8 mouse cellular contexts compared by ENCODE assay signal in genomic region chrX:137049060-137049424, GRCm38 (mm10). TPM values are rescaled to one million over a fixed set of nuclear protein-coding genes. Genes with fewer than 3 reads are reported as not detected.
DNase-seq lines count a peak whose midpoint lies in the region; ATAC-seq and TF ChIP-seq lines count a peak whose summit lies in the region.

No protein-coding gene starts in this region.

- WGBS in limb, embryonic 13.5 days: 9% methylated on average over 11 of the region's 11 CpGs
- 21% methylated on average over 10 of the region's 11 CpGs for WGBS in stomach, embryonic 15.5 days

- no peaks in the 10 kb centered on the region for H3K4me1 ChIP-seq in limb, embryonic 13.5 days
- H3K4me1 ChIP-seq in stomach, embryonic 15.5 days: no peaks in the 10 kb centered on the region

- peak overlapping the region; percentile 74 for H3K9ac ChIP-seq in limb, embryonic 13.5 days
- H3K9ac ChIP-seq in stomach, embryonic 15.5 days: 0 out of 2 replicates have a peak overlapping the region, but pooled peaks have one; percentile 32

- peak overlapping the region; percentile 91 for H3K4me3 ChIP-seq in gastrocnemius, adult 2 months
- peak overlapping the region; percentile 61 for H3K4me3 ChIP-seq in limb, embryonic 13.5 days
- peak overlapping the region; percentile 63 for H3K4me3 ChIP-seq in stomach, embryonic 15.5 days (replicated peaks)

- peak overlapping the region; percentile 87 for H3K27ac ChIP-seq in gastrocnemius, adult 2 months
- H3K27ac ChIP-seq in limb, embryonic 13.5 days: no peak overlapping the region
- H3K27ac ChIP-seq in stomach, embryonic 15.5 days: no peak overlapping the region

- H3K27me3 ChIP-seq in limb, embryonic 13.5 days: peaks cover 9% of the 10 kb centered on the region
- H3K27me3 ChIP-seq in stomach, embryonic 15.5 days (replicated peaks): no peaks in the 10 kb centered on the region

- ATAC-seq in limb, embryonic 13.5 days (ENCODE audit: low FRiP score, low read depth): peak; percentile 30; the same call in 1 of the 2 replicates
- no peak for ATAC-seq in stomach, embryonic 15.5 days (ENCODE audit: insufficient read depth, low FRiP score, low read depth)
- no peak for ATAC-seq in megakaryocyte progenitor cell, adult 5-6 weeks (replicated peaks; ENCODE audit: poor library complexity)

- H3K36me3 ChIP-seq in limb, embryonic 13.5 days: no peaks in the 10 kb centered on the region
- H3K36me3 ChIP-seq in stomach, embryonic 15.5 days: no peaks in the 10 kb centered on the region

- DNase-seq in gastrocnemius, adult 2 months: no peak
- no peak for DNase-seq in gastrocnemius, adult 18-20 months (ENCODE audit: low spot score)
- peak; percentile 6 for DNase-seq in right cerebral cortex, postnatal 25 days
- no peak for DNase-seq in right cerebral cortex, postnatal 10 days (ENCODE audit: low spot score in 2 of 2)
- DNase-seq in cerebellum, adult 9-10 months: no peak

- H3K4me2 ChIP-seq in limb, embryonic 13.5 days (replicated peaks): peak overlapping the region; percentile 70
- peak overlapping the region; percentile 60 for H3K4me2 ChIP-seq in stomach, embryonic 15.5 days

- intact Hi-C loops in gastrocnemius, adult 2 months (cut with DNase I): loop anchor here (10.0 kb wide), 1 partner anchor 304 kb away; the partner anchor contains the start of gene Morf4l2

- no peaks in the 10 kb centered on the region for H3K9me3 ChIP-seq in limb, embryonic 13.5 days
- no peaks in the 10 kb centered on the region for H3K9me3 ChIP-seq in stomach, embryonic 15.5 days

- no peak for TF ChIP-seq CTCF in gastrocnemius, adult 2 months (IDR thresholded peaks at IDR 0.05)

RNA-seq across cellular contexts. Expression of gene Fam199x, which starts 0.4 kb away (rescaled TPM):
- total RNA-seq in gastrocnemius, adult 2 months (2021): 1 to 10 TPM; 4.1 to 5.2 TPM
- total RNA-seq in gastrocnemius, adult 18-20 months (2021): 1 to 10 TPM; 3.7 to 5.5 TPM
- polyA plus RNA-seq in limb, embryonic 13.5 days (2015; fragmentation: Nextera tagmentation; extraction: Ambion mirVana): 8.7 and 9.4 TPM in 2 replicates
- 5.6 and 6.5 TPM in 2 replicates for polyA plus RNA-seq in stomach, embryonic 15.5 days (2015; fragmentation: Nextera tagmentation; extraction: Ambion mirVana)
- 5.6 and 5.9 TPM in 2 replicates for total RNA-seq in megakaryocyte progenitor cell, adult 5-6 weeks (2015)
- total RNA-seq in megakaryocyte progenitor cell, adult 5-6 weeks (2017): 9.3 and 11.7 TPM in 2 replicates

RNA-seq across cellular contexts. Expression of gene Slc25a53, which starts 10.9 kb away (rescaled TPM):
- total RNA-seq in gastrocnemius, adult 2 months (2021): 1 to 10 TPM; 1.8 to 4.0 TPM
- 1 to 10 TPM; 1.4 to 2.6 TPM for total RNA-seq in gastrocnemius, adult 18-20 months (2021)
- polyA plus RNA-seq in limb, embryonic 13.5 days (2015; fragmentation: Nextera tagmentation; extraction: Ambion mirVana): 12.4 and 14.8 TPM in 2 replicates
- 9.0 and 9.2 TPM in 2 replicates for polyA plus RNA-seq in stomach, embryonic 15.5 days (2015; fragmentation: Nextera tagmentation; extraction: Ambion mirVana)
- 8.4 TPM in 2 replicates for total RNA-seq in megakaryocyte progenitor cell, adult 5-6 weeks (2015)
- 4.8 and 12.2 TPM in 2 replicates for total RNA-seq in megakaryocyte progenitor cell, adult 5-6 weeks (2017)

RNA-seq across cellular contexts. Expression of gene Zcchc18, which starts 56.1 kb away (rescaled TPM):
- under 1 TPM in 1 of 2 experiments, not detected in 1; 0.11 TPM for total RNA-seq in gastrocnemius, adult 2 months (2021)
- total RNA-seq in gastrocnemius, adult 18-20 months (2021): under 1 TPM; 0.09 to 0.11 TPM
- polyA plus RNA-seq in limb, embryonic 13.5 days (2015; fragmentation: Nextera tagmentation; extraction: Ambion mirVana): 34.6 and 37.0 TPM in 2 replicates
- polyA plus RNA-seq in stomach, embryonic 15.5 days (2015; fragmentation: Nextera tagmentation; extraction: Ambion mirVana): 17.5 and 18.2 TPM in 2 replicates
- total RNA-seq in megakaryocyte progenitor cell, adult 5-6 weeks (2015): not detected in 2 replicates
- 0.14 and 0.25 TPM in 2 replicates for total RNA-seq in megakaryocyte progenitor cell, adult 5-6 weeks (2017)
